Mouse (Mus musculus) neural tube, embryonic 13.5 days (tissue): ENCODE measurements around the gene Qser1. TPM values are rescaled to one million over a fixed set of nuclear protein-coding genes. Genes with fewer than 3 reads are reported as not detected.
"Not testable (repeated sequence)": the region's sequence is repeated elsewhere in the genome, so short reads cannot be mapped to it uniquely, and the experiment has no call there.

Experiments
- ATAC-seq: fragments of 200-750 bp; cut with Nextera tagmentation; 2 replicates; pipeline ENCODE4 v1.8.0; 2017; ENCODE audit warnings: low read depth, mild to moderate bottlenecking, moderate TSS enrichment, moderate library complexity
- H3K27ac ChIP-seq: fragments of 300-500 bp; sonication (generic); replicated peaks from 2 replicates; pipeline ENCODE4 v1.5.1; 2015; ENCODE audit warnings: moderate library complexity, mild to moderate bottlenecking, inconsistent platforms
- H3K27me3 ChIP-seq: fragments of 300-500 bp; sonication (generic); 2 replicates; pipeline ENCODE4 v1.6.1; 2015; ENCODE audit warnings: mild to moderate bottlenecking, inconsistent platforms
- H3K36me3 ChIP-seq: fragments of 300-500 bp; sonication (generic); 2 replicates; pipeline ENCODE4 v1.6.1; 2015; ENCODE audit warnings: mild to moderate bottlenecking, inconsistent platforms
- H3K4me1 ChIP-seq: fragments of 300-500 bp; sonication (generic); replicated peaks from 2 replicates; pipeline ENCODE4 v1.6.1; 2015; ENCODE audit warnings: inconsistent platforms
- H3K4me2 ChIP-seq: fragments of 300-500 bp; sonication (generic); 2 replicates; pipeline ENCODE4 v1.6.1; 2015; ENCODE audit warnings: inconsistent platforms, mild to moderate bottlenecking, moderate library complexity
- H3K4me3 ChIP-seq: fragments of 300-500 bp; sonication (generic); 2 replicates; pipeline ENCODE4 v1.5.1; 2015; ENCODE audit warnings: mild to moderate bottlenecking, inconsistent platforms
- H3K9ac ChIP-seq: fragments of 300-500 bp; sonication (generic); 2 replicates; pipeline ENCODE4 v1.6.1; 2015; ENCODE audit warnings: moderate library complexity, mild to moderate bottlenecking, inconsistent platforms
- H3K9me3 ChIP-seq: fragments of 300-500 bp; sonication (generic); 2 replicates; pipeline ENCODE4 v1.6.1; 2016; ENCODE audit warnings: inconsistent platforms
- WGBS: fragments of 180-500 bp; shearing (Covaris S2); methylation state at CpG from one replicate; pipeline ENCODE4 v1.1.7; 2015; 5-methylcytosine and 5-hydroxymethylcytosine counted together
- polyA plus RNA-seq: library from polyadenylated mRNA; unstranded; fragments of >200 nt; fragmentation: Nextera tagmentation; extraction: Ambion mirVana; gene quantifications from 2 replicates; pipeline ENCODE4 v1.2.1, GENCODE M21; 2015

Gene Qser1
- polyA plus RNA-seq, result 7.1 and 7.6 TPM in 2 replicates

DNA sequence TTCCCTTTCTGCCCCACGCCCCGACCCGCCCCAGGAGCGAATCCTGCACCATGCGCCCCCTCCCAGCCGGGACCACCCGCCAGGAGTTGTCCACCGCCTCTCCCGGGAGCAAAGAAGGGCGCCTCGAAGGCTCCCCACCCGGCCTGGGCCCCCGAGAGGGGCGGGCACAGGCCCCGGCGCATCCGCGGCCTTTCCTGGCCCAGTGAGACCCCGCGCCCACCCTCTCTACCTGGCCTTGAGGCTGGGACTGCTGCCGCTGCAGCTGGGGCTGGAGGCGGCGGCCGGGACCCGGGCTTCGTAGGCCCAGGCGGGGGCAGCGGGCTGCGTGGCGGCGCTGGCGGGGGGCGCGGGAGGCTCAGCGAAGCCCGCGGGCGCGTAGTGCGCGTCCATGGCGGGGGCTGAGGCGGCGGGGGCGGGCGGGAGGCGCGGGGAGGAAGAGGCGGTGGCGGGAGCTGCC lies at the start of gene Qser1:
Qser1 (minus strand) TSS at position 390 of the 457 bp plus-strand sequence.
- Histone ChIP-seq H3K27me3 (no peaks in the 10 kb centered on the region), H3K36me3 (no peaks in the 10 kb centered on the region), H3K9me3 (no peaks in the 10 kb centered on the region), H3K9ac (peak within 1 kb of the TSS; percentile 100), H3K4me1 (peaks cover 29% of the 10 kb centered on the region), H3K4me3 (peak within 1 kb of the TSS; percentile 97), H3K27ac (peak within 1 kb of the TSS; percentile 98), H3K4me2 (peak within 1 kb of the TSS; percentile 74)
- peak; percentile 82 for ATAC-seq
- 0% methylated on average over 27 of the region's 50 CpGs for WGBS

DNA sequence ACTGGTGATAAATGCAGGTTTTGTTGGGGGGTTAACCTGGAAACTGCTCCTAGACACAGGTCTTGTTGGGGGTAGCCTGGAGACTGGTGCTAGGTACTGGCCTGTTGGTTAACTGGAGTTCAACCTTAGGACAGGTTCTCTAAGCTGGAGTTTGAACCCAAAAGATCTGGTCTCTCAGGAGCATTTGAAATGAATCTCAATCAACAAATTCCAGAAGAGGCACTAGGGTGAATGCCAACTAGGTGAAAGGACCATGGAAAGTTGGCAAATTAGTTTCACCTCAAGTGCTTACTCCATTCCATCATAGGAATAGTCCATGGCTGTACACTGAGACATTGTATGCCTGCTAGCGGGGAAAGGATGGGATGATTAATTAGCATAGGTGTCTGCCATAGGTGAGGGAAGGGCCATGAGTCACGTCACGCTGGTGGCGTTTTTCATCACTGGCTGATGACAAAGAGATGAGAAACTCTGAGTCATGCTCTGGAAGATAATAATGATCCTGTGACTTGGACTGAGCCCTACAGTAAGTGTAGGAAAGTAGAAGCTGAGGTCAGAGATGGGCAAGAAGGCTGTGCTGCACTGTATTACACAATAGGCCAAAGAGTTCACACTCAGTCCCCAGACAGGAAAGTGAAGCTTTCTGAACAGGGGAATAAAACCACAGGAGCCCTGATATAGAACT lies 47.8 kb upstream of the Qser1 start:
- H3K9ac ChIP-seq, result no peak overlapping the region
- no peak overlapping the region for H3K27ac ChIP-seq
- no peaks in the 10 kb centered on the region for H3K4me1 ChIP-seq
- H3K9me3 ChIP-seq, result no peaks in the 10 kb centered on the region
- no peaks in the 10 kb centered on the region for H3K27me3 ChIP-seq
- 89% methylated on average over 4 of the region's 4 CpGs for WGBS
- H3K36me3 ChIP-seq, result no peaks in the 10 kb centered on the region
- no peak overlapping the region for H3K4me3 ChIP-seq
- H3K4me2 ChIP-seq, result no peak overlapping the region
- ATAC-seq, result no peak

DNA sequence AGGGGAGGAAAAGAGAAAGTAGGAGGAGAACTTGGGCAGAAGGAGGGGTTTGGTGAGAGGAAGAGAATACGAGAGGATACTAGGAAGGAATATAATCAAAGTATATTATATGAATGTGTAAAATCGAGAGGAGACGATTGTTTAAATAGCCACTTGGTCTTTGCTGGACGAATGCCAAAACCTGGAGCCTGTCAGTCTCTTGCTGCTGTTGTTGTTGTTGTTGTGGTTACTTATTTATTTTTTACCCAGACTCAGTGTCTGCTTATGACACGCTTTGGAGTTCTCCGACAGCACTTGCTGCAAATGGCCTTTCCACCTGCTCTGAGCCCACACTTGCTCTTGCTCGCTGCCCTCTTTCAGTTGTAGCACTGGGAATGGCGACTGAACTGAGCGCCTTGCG lies 43.9 kb upstream of the Qser1 start:
- 82% methylated on average over 10 of the region's 10 CpGs for WGBS
- Histone ChIP-seq H3K9me3 (no peaks in the 10 kb centered on the region), H3K36me3 (no peaks in the 10 kb centered on the region), H3K27ac (no peak overlapping the region), H3K4me2 (no peak overlapping the region), H3K4me1 (no peaks in the 10 kb centered on the region), H3K4me3 (no peak overlapping the region), H3K9ac (no peak overlapping the region), H3K27me3 (no peaks in the 10 kb centered on the region)
- ATAC-seq, result no peak

DNA sequence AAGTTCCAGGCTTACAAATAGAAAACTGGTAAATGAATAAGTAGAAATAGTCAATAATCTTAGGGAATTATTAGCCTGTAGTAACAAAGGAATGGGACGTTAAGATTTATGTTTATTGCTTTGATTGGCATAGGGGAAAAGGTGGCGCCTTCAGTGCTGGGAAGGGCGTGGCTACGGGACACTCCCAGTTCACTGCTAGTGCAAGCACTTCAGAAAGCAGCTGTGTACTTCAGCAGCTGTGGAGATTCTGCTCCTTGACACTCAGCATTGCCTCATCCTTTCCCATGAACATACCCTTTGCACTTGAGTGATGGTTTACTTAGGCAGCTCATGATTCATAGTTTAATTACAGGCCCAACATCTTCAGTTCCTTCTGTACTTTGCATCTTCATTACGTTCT lies 42.5 kb upstream of the Qser1 start:
- ATAC-seq, result no peak
- no peak overlapping the region for H3K4me3 ChIP-seq
- H3K36me3 ChIP-seq, result no peaks in the 10 kb centered on the region
- WGBS, result 69% methylated on average over 5 of the region's 5 CpGs
- no peak overlapping the region for H3K9ac ChIP-seq
- no peaks in the 10 kb centered on the region for H3K9me3 ChIP-seq
- no peak overlapping the region for H3K4me2 ChIP-seq
- no peak overlapping the region for H3K27ac ChIP-seq
- no peaks in the 10 kb centered on the region for H3K4me1 ChIP-seq
- H3K27me3 ChIP-seq, result no peaks in the 10 kb centered on the region

DNA sequence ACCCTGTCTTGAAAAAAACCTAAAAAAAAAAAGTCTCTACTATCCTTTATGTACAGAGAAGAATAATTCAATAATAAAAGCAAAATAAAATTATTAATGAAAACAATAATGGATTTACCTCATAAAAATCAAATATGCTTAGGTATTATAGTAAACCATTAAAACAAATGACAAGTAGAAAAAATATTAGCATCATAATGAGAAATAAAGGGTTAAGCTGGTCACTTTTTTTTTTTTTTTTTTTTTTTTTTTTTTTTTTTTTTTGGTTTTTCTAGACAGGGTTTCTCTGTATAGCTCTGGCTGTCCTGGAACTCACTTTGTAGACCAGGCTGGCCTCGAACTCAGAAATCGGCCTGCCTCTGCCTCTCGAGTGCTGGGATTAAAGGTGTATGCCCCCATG lies 41.5 kb upstream of the Qser1 start:
- not testable (repeated sequence) for H3K4me2 ChIP-seq, H3K9me3 ChIP-seq, H3K36me3 ChIP-seq, H3K4me1 ChIP-seq, H3K27me3 ChIP-seq, H3K4me3 ChIP-seq, H3K27ac ChIP-seq, H3K9ac ChIP-seq, ATAC-seq
- WGBS, result 93% methylated on average over 3 of the region's 3 CpGs

DNA sequence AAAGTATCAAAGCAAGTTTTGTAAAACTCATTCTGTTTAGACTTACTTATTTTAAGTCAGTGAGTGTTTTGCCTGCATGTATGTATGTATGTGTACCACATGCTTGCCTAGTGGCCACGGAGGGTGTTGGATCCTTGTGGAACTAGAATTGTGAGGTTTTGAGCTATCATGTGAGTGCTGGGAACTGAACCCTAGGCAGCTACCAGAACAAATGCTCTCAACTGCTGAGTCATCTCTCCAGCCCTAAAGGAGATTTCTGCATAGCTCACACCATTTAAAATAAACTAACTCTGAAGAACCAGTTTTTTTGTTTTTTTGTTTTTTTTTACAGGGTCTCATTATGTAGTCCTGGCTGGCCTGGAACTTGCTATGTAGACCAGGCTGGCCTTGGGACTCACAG lies 39.7 kb upstream of the Qser1 start:
- no peak for ATAC-seq
- Histone ChIP-seq H3K4me2 (no peak overlapping the region), H3K27ac (no peak overlapping the region), H3K4me3 (no peak overlapping the region), H3K27me3 (0 out of 2 replicates have a peak, but pooled peaks cover 4% of the 10 kb centered on the region), H3K4me1 (no peaks in the 10 kb centered on the region), H3K9me3 (no peaks in the 10 kb centered on the region), H3K36me3 (no peaks in the 10 kb centered on the region), H3K9ac (no peak overlapping the region)
- 55% methylated on average over 1 of the region's 1 CpGs for WGBS

DNA sequence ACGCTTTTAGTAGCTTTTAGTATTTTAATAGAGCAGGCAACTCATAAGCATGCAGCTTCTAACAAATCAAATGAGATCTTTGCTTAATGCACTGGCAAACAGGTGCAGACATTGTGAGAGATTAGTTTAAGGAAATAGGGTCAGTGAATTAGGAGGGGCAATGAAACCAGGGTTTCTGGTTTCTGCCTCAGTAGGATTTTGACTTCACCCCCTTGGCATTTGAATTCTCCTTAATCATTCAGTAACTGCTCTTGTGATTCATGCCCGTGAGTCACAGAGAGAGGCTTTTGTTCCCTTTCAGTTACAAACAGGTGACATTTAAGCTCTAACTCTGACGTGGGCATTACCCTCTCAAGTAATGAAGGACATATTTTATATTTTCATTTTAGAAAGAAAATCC lies 39.2 kb upstream of the Qser1 start:
- peaks cover 9% of the 10 kb centered on the region for H3K27me3 ChIP-seq
- H3K9me3 ChIP-seq, result no peaks in the 10 kb centered on the region
- H3K36me3 ChIP-seq, result no peaks in the 10 kb centered on the region
- no peaks in the 10 kb centered on the region for H3K4me1 ChIP-seq
- no peak overlapping the region for H3K27ac ChIP-seq
- no peak overlapping the region for H3K4me3 ChIP-seq
- no peak for ATAC-seq
- H3K9ac ChIP-seq, result no peak overlapping the region
- no peak overlapping the region for H3K4me2 ChIP-seq
- WGBS, result 28% methylated on average over 3 of the region's 3 CpGs

DNA sequence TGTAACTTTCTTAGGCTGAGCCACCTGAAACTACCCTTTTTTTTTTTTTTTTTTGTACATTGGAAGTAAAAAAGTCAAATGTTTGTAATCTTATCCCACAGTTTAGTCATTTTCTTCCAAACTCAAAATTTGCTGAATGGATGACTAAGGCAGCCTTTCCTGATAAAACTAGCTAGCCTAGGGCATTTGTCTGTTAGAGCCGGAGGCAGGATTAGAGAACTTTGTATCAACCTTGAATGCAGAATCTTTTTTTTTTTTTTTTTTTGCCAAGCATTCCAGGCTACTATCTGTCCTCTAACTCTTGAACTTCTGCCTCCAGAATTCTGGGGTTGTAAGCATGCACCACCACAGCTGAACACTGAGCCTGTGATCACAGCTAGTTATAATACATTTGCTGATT lies 38.3 kb upstream of the Qser1 start:
- ATAC-seq, result no peak
- WGBS, result 86% methylated on average over 1 of the region's 1 CpGs

DNA sequence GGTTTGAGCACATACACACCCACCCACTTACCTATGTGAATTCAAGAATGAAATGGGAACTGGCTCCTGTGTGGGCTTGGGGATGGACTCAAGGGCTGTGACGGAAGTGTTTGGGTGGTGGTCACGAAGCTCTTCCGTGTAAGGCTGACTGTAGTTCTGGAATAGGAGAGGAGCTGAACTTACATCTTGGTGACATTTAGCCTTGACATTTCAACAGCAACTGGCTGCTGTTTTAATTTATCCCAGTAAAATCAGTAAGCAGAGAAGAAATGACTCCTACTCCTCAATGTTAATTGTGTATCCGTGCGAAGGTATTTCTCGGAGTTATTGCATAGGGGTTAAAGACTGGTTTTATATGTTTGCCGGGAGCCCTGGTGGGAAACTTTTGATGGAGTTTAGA lies 36.0 kb upstream of the Qser1 start:
- Histone ChIP-seq H3K27ac (no peak overlapping the region), H3K9ac (no peak overlapping the region), H3K4me3 (no peak overlapping the region), H3K4me1 (peaks cover 10% of the 10 kb centered on the region; the same call in 1 of the 2 replicates), H3K36me3 (no peaks in the 10 kb centered on the region), H3K9me3 (no peaks in the 10 kb centered on the region), H3K27me3 (peaks cover 38% of the 10 kb centered on the region), H3K4me2 (no peak overlapping the region)
- ATAC-seq, result no peak
- WGBS, result 89% methylated on average over 7 of the region's 7 CpGs

More for the DNA sequence above, 38.3 kb upstream of the Qser1 start:
- no peak overlapping the region for H3K27ac ChIP-seq
- H3K9me3 ChIP-seq, result no peaks in the 10 kb centered on the region
- no peak overlapping the region for H3K4me2 ChIP-seq
- H3K27me3 ChIP-seq, result peaks cover 15% of the 10 kb centered on the region
- H3K4me1 ChIP-seq, result peaks cover 2% of the 10 kb centered on the region; the same call in 1 of the 2 replicates
- H3K36me3 ChIP-seq, result no peaks in the 10 kb centered on the region
- no peak overlapping the region for H3K9ac ChIP-seq
- H3K4me3 ChIP-seq, result no peak overlapping the region

DNA sequence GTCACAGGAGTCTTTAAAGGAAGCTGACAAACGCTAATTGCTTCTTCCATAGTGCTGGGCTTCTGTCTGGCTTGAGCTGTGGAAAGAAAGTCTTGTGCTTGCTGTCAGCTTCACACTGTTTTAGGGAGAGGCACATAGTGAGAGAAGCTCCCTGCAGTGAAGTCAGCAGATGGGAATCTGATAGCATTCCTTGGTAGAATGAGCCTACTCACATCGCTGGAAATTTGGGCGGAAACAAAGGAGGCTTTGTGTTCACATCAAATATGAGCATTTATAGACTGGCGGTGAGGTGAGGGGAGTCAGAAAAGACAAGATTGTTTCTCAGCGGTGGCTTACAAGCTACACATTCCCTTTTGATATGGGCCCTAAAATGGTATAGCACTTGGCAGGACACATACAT lies 35.1 kb upstream of the Qser1 start:
- Histone ChIP-seq H3K36me3 (no peaks in the 10 kb centered on the region), H3K27ac (no peak overlapping the region), H3K9me3 (no peaks in the 10 kb centered on the region), H3K4me3 (no peak overlapping the region), H3K4me1 (peaks cover 10% of the 10 kb centered on the region; the same call in 1 of the 2 replicates), H3K9ac (no peak overlapping the region), H3K27me3 (peaks cover 38% of the 10 kb centered on the region), H3K4me2 (no peak overlapping the region)
- 41% methylated on average over 5 of the region's 5 CpGs for WGBS
- no peak for ATAC-seq

DNA sequence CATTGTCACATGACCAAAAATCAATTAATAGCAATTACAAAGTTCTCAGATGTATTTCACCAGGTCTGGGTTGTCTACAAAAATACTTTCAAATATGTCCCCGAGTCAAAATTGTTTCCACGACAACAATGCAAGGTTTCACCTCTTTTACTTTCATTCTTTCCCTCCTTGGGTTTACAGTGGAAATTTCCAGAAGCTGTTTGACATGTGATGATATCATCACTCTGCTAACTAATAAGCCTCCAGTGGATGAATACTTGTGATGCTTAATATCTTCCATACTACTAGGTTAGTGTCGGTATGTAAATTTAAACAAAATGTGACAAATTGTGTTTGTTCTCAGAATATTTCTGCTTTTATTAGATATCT lies 33.4 kb upstream of the Qser1 start:
- Histone ChIP-seq H3K27me3 (peaks cover 38% of the 10 kb centered on the region), H3K4me1 (peaks cover 10% of the 10 kb centered on the region; the same call in 1 of the 2 replicates), H3K36me3 (no peaks in the 10 kb centered on the region), H3K4me3 (peak overlapping the region; percentile 50), H3K9ac (peak overlapping the region; percentile 70; the same call in 1 of the 2 replicates), H3K9me3 (no peaks in the 10 kb centered on the region), H3K4me2 (peak overlapping the region; percentile 98), H3K27ac (no peak overlapping the region)
- 78% methylated on average over 3 of the region's 3 CpGs for WGBS
- no peak for ATAC-seq

DNA sequence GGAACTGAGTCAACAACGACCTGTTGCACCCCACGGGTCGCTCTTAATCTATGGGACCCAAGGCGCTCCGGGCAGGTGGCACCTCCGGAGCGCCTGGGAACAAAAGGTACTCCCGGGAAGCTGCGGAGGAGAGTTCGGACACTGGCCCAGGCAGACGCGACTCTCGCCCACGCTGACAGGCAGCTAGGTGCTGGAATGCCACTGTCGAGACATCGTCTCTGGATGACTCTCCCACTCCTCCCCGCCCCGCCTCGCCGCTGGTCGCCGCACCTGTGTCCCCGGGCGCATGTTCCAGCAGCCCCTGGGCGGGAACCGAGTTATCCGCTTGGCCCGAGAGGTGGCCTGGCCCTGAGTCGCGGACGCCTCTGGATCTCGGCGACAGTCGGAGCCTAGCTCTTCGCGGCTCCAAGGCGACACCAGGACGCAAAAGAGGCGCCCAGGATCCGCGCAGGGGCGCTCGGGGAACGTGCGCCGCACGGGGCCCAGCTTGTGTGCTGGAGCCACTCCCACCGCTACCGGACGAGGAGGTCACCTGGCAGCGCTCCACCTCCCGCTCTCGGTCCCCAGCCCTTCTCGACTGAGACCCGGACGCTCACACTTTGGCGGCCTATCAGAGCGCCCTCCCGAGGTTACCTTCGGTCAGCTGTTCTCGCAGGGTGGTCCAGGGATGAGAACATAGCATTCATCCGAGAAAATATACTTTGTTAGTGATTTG lies 32.9 kb upstream of the Qser1 start, which contains the start of gene Prrg4:
Prrg4 (minus strand) TSS at position 601 of the 715 bp plus-strand sequence.
- peak within 1 kb of the TSS; percentile 98 for H3K4me2 ChIP-seq
- H3K4me3 ChIP-seq, result peak within 1 kb of the TSS; percentile 50
- H3K4me1 ChIP-seq, result peaks cover 10% of the 10 kb centered on the region; the same call in 1 of the 2 replicates
- no peaks in the 10 kb centered on the region for H3K9me3 ChIP-seq
- H3K27ac ChIP-seq, result no peak within 1 kb of the TSS
- under 1% methylated on average over 61 of the region's 62 CpGs for WGBS
- no peaks in the 10 kb centered on the region for H3K36me3 ChIP-seq
- peak; percentile 72 for ATAC-seq
- peak within 1 kb of the TSS; percentile 70 for H3K9ac ChIP-seq
- peaks cover 38% of the 10 kb centered on the region for H3K27me3 ChIP-seq
